Mouse (Mus musculus): ENCODE results near the gene Rapgef4. TPM values are rescaled to one million over a fixed set of nuclear protein-coding genes. Genes with fewer than 3 reads are reported as not detected.

Gene Rapgef4
- polyA plus RNA-seq, 1 experiment = 9.2 TPM

DNA sequence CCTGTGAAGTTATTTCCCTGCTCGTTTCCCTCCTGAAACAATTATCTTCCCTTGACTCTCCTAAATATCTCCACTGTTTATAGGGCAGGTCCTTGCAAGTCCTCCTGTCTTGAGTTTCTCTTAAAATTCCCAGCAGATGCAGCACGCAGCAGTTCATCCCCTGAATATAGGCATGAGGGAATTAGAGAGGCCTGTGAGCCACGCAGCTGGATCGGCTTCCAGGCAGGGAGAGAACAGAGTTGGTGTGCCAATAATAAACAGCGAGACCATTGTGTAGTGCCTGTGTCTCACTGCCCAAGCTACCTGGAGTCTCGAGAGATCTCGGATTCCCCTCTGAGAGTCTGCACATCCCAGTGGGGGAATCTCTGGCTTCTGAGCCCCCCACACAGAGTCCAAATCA lies 259.0 kb downstream of the Rapgef4 start:
- Histone ChIP-seq H3K27me3 (ENCODE audit: control insufficient read depth, insufficient read depth, low read length) (no peaks in the 10 kb centered on the region), H3K4me1 (replicated peaks; ENCODE audit: control insufficient read depth, insufficient read depth, low read length) (peaks cover 14% of the 10 kb centered on the region), H3K27ac (ENCODE audit: control insufficient read depth, insufficient read depth, low read length) (no peak overlapping the region), H3K4me3 (ENCODE audit: control insufficient read depth, insufficient read depth, low read length) (no peak overlapping the region), H3K36me3 (ENCODE audit: control insufficient read depth, insufficient read depth, low read length) (no peaks in the 10 kb centered on the region)
- no peak for DNase-seq
- WGBS = 96% methylated on average over 7 of the region's 7 CpGs
- no peak for TF ChIP-seq POLR2A (IDR thresholded peaks at IDR 0.05; ENCODE audit: control insufficient read depth, extremely low read depth, insufficient read depth, low read length, poor library complexity)
- no peak for TF ChIP-seq CTCF (IDR thresholded peaks at IDR 0.05; ENCODE audit: borderline replicate concordance, control insufficient read depth, extremely low read depth, insufficient read depth, low read length, poor library complexity)

GRCm38 (mm10) chr2:72240691-72241090 lies 259.7 kb downstream of the Rapgef4 start:
- peak overlapping the region; percentile 44; the same call in 1 of the 2 replicates for H3K27ac ChIP-seq (ENCODE audit: control insufficient read depth, insufficient read depth, low read length)
- peaks cover 14% of the 10 kb centered on the region for H3K4me1 ChIP-seq (replicated peaks; ENCODE audit: control insufficient read depth, insufficient read depth, low read length)
- no peaks in the 10 kb centered on the region for H3K27me3 ChIP-seq (ENCODE audit: control insufficient read depth, insufficient read depth, low read length)
- TF ChIP-seq POLR2A (IDR thresholded peaks at IDR 0.05; ENCODE audit: control insufficient read depth, extremely low read depth, insufficient read depth, low read length, poor library complexity) (no peak), CTCF (IDR thresholded peaks at IDR 0.05; ENCODE audit: borderline replicate concordance, control insufficient read depth, extremely low read depth, insufficient read depth, low read length, poor library complexity) (no peak)
- DNase-seq = no peak
- H3K36me3 ChIP-seq (ENCODE audit: control insufficient read depth, insufficient read depth, low read length) = no peaks in the 10 kb centered on the region
- WGBS = 95% methylated on average over 7 of the region's 7 CpGs
- no peak overlapping the region for H3K4me3 ChIP-seq (ENCODE audit: control insufficient read depth, insufficient read depth, low read length)

DNA sequence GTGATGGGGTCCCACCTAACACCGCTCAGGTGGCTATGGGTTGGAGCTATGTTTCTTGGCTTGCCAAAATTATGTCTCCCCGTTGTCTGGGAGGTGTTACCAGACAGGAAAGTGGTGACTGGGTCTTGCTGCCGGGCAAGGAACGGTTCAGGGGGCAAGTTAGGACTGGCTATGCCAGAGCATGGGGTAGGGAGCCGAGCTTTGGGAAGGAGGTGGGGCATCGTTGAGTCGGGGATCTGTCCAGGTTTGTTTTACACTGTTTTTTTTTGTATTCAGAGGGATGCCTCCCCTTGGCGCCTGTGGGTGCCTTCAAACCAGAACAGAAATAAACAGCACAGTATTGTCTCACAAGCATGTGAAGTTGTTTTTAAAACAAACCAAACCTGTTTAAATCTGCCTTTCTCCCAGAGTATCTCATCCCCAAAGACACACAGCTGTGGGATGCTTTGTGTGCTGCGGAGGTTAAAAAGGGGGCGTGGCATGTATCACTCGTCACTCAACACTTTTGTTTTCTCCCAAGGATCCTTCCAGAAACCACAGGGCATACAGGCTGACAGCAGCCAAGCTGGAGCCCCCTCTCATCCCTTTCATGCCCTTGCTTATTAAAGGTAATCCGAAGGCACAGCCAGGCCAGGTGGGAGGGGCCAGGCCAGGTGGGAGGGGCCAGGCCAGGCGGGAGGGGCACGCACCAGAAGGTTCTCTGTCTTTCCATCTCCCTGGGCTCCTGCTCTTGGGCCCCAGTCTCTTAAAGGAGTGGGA lies 260.9 kb downstream of the Rapgef4 start:
- Histone ChIP-seq H3K4me1 (replicated peaks; ENCODE audit: control insufficient read depth, insufficient read depth, low read length) (peaks cover 14% of the 10 kb centered on the region), H3K36me3 (ENCODE audit: control insufficient read depth, insufficient read depth, low read length) (no peaks in the 10 kb centered on the region), H3K27me3 (ENCODE audit: control insufficient read depth, insufficient read depth, low read length) (no peaks in the 10 kb centered on the region), H3K4me3 (ENCODE audit: control insufficient read depth, insufficient read depth, low read length) (no peak overlapping the region), H3K27ac (ENCODE audit: control insufficient read depth, insufficient read depth, low read length) (no peak overlapping the region; the same call in 1 of the 2 replicates)
- DNase-seq = no peak
- no peak for TF ChIP-seq POLR2A (IDR thresholded peaks at IDR 0.05; ENCODE audit: control insufficient read depth, extremely low read depth, insufficient read depth, low read length, poor library complexity)
- no peak for TF ChIP-seq CTCF (IDR thresholded peaks at IDR 0.05; ENCODE audit: borderline replicate concordance, control insufficient read depth, extremely low read depth, insufficient read depth, low read length, poor library complexity)
- WGBS = 89% methylated on average over 14 of the region's 14 CpGs

GRCm38 (mm10) chr2:72242910-72243675 lies 262.1 kb downstream of the Rapgef4 start:
- Histone ChIP-seq H3K27me3 (ENCODE audit: control insufficient read depth, insufficient read depth, low read length) (no peaks in the 10 kb centered on the region), H3K4me1 (replicated peaks; ENCODE audit: control insufficient read depth, insufficient read depth, low read length) (peaks cover 14% of the 10 kb centered on the region), H3K4me3 (ENCODE audit: control insufficient read depth, insufficient read depth, low read length) (no peak overlapping the region), H3K36me3 (ENCODE audit: control insufficient read depth, insufficient read depth, low read length) (no peaks in the 10 kb centered on the region), H3K27ac (ENCODE audit: control insufficient read depth, insufficient read depth, low read length) (no peak overlapping the region)
- TF ChIP-seq POLR2A (IDR thresholded peaks at IDR 0.05; ENCODE audit: control insufficient read depth, extremely low read depth, insufficient read depth, low read length, poor library complexity) (no peak), CTCF (IDR thresholded peaks at IDR 0.05; ENCODE audit: borderline replicate concordance, control insufficient read depth, extremely low read depth, insufficient read depth, low read length, poor library complexity) (no peak)
- DNase-seq = no peak
- WGBS = 93% methylated on average over 12 of the region's 12 CpGs

GRCm38 (mm10) chr2:72245631-72246030 lies 264.6 kb downstream of the Rapgef4 start:
- H3K4me1 ChIP-seq (replicated peaks; ENCODE audit: control insufficient read depth, insufficient read depth, low read length) = peaks cover 2% of the 10 kb centered on the region
- 93% methylated on average over 4 of the region's 4 CpGs for WGBS
- DNase-seq = no peak
- H3K27me3 ChIP-seq (ENCODE audit: control insufficient read depth, insufficient read depth, low read length) = no peaks in the 10 kb centered on the region
- TF ChIP-seq POLR2A (IDR thresholded peaks at IDR 0.05; ENCODE audit: control insufficient read depth, extremely low read depth, insufficient read depth, low read length, poor library complexity) = no peak
- no peak for TF ChIP-seq CTCF (IDR thresholded peaks at IDR 0.05; ENCODE audit: borderline replicate concordance, control insufficient read depth, extremely low read depth, insufficient read depth, low read length, poor library complexity)
- no peak overlapping the region for H3K4me3 ChIP-seq (ENCODE audit: control insufficient read depth, insufficient read depth, low read length)
- no peaks in the 10 kb centered on the region for H3K36me3 ChIP-seq (ENCODE audit: control insufficient read depth, insufficient read depth, low read length)
- H3K27ac ChIP-seq (ENCODE audit: control insufficient read depth, insufficient read depth, low read length) = no peak overlapping the region

GRCm38 (mm10) chr2:72246376-72246775 lies 265.3 kb downstream of the Rapgef4 start:
- H3K4me3 ChIP-seq (ENCODE audit: control insufficient read depth, insufficient read depth, low read length) = no peak overlapping the region
- H3K36me3 ChIP-seq (ENCODE audit: control insufficient read depth, insufficient read depth, low read length) = no peaks in the 10 kb centered on the region
- H3K4me1 ChIP-seq (replicated peaks; ENCODE audit: control insufficient read depth, insufficient read depth, low read length) = no peaks in the 10 kb centered on the region
- no peak for DNase-seq
- WGBS = 95% methylated on average over 11 of the region's 11 CpGs
- TF ChIP-seq CTCF (IDR thresholded peaks at IDR 0.05; ENCODE audit: borderline replicate concordance, control insufficient read depth, extremely low read depth, insufficient read depth, low read length, poor library complexity) (no peak), POLR2A (IDR thresholded peaks at IDR 0.05; ENCODE audit: control insufficient read depth, extremely low read depth, insufficient read depth, low read length, poor library complexity) (no peak)
- no peaks in the 10 kb centered on the region for H3K27me3 ChIP-seq (ENCODE audit: control insufficient read depth, insufficient read depth, low read length)
- H3K27ac ChIP-seq (ENCODE audit: control insufficient read depth, insufficient read depth, low read length) = no peak overlapping the region

Data from thymus, adult 2 months (tissue).